Mouse (Mus musculus) left cerebral cortex, postnatal 4 days (tissue): ENCODE measurements around the gene Smarca2. TPM values are rescaled to one million over a fixed set of nuclear protein-coding genes. Genes with fewer than 3 reads are reported as not detected.
"Not testable (repeated sequence)": the region's sequence is repeated elsewhere in the genome, so short reads cannot be mapped to it uniquely, and the experiment has no call there.

ENCODE experiments used
- DNase-seq: peaks from one replicate; pipeline ENCODE4 v3.0.0-alpha.2; 2022
- intact Hi-C: fragments of 180-260 bp; cut with DNase I; formaldehyde crosslinking; loops from one replicate; pipeline ENCODE4 v1.15.1; 2025
- total RNA-seq, 2 experiments: library from RNA; stranded (reverse); gene quantifications; 2 replicates each; pipeline ENCODE4 v1.2.3; 2021

Gene Smarca2
- total RNA-seq, 2 experiments from 2014 or later, result 222 to 231 TPM

GRCm38 (mm10) chr19:26612995-26613394 is 8.1 kb downstream of the Smarca2 start:
- intact Hi-C loops, result no loop called here
- no peak for DNase-seq

- intact Hi-C loops, result no loop called here
Measured at GRCm38 (mm10) chr19:26613665-26614064, 8.8 kb downstream of the Smarca2 start.

GRCm38 (mm10) chr19:26616271-26616670 is 11.4 kb downstream of the Smarca2 start:
- intact Hi-C loops, result no loop called here

More at GRCm38 (mm10) chr19:26613665-26614064, 8.8 kb downstream of the Smarca2 start:
- DNase-seq, result no peak

GRCm38 (mm10) chr19:26617287-26617686 is 12.4 kb downstream of the Smarca2 start:
- intact Hi-C loops, result no loop called here
- DNase-seq, result no peak

More at GRCm38 (mm10) chr19:26616271-26616670, 11.4 kb downstream of the Smarca2 start:
- no peak for DNase-seq

- intact Hi-C loops, result no loop called here
- peak; percentile 43 for DNase-seq
Measured at GRCm38 (mm10) chr19:26630712-26631235, 25.9 kb downstream of the Smarca2 start.

- DNase-seq, result no peak
- intact Hi-C loops, result no loop called here
Measured at GRCm38 (mm10) chr19:26632228-26632627, 27.4 kb downstream of the Smarca2 start.

- intact Hi-C loops, result no loop called here
- no peak for DNase-seq
Measured at GRCm38 (mm10) chr19:26640556-26640955, 35.7 kb downstream of the Smarca2 start.

GRCm38 (mm10) chr19:26641269-26641668 is 36.4 kb downstream of the Smarca2 start:
- DNase-seq, result no peak
- intact Hi-C loops, result no loop called here

GRCm38 (mm10) chr19:26643011-26643410 is 38.2 kb downstream of the Smarca2 start:
- intact Hi-C loops, result no loop called here
- peak; percentile 23 for DNase-seq

GRCm38 (mm10) chr19:26643936-26644335 is 39.1 kb downstream of the Smarca2 start:
- intact Hi-C loops, result no loop called here

GRCm38 (mm10) chr19:26645016-26645415 is 40.2 kb downstream of the Smarca2 start:
- no peak for DNase-seq
- intact Hi-C loops, result no loop called here

More at GRCm38 (mm10) chr19:26643936-26644335, 39.1 kb downstream of the Smarca2 start:
- no peak for DNase-seq

GRCm38 (mm10) chr19:26646128-26646527 is 41.3 kb downstream of the Smarca2 start:
- DNase-seq, result no peak
- intact Hi-C loops, result no loop called here

- intact Hi-C loops, result no loop called here
- no peak for DNase-seq
Measured at GRCm38 (mm10) chr19:26650585-26651273, 45.9 kb downstream of the Smarca2 start.

- DNase-seq, result no peak
- intact Hi-C loops, result no loop called here
Measured at GRCm38 (mm10) chr19:26658324-26658723, 53.5 kb downstream of the Smarca2 start.

- DNase-seq, result no peak
Measured at GRCm38 (mm10) chr19:26659976-26660375, 55.1 kb downstream of the Smarca2 start.

GRCm38 (mm10) chr19:26661198-26661597 is 56.3 kb downstream of the Smarca2 start:
- intact Hi-C loops, result no loop called here
- no peak for DNase-seq

More at GRCm38 (mm10) chr19:26659976-26660375, 55.1 kb downstream of the Smarca2 start:
- intact Hi-C loops, result no loop called here

- DNase-seq, result no peak
- intact Hi-C loops, result no loop called here
Measured at GRCm38 (mm10) chr19:26666303-26666702, 61.5 kb downstream of the Smarca2 start.

- DNase-seq, result no peak
- intact Hi-C loops, result no loop called here
Measured at GRCm38 (mm10) chr19:26670089-26670488, 65.2 kb downstream of the Smarca2 start.

GRCm38 (mm10) chr19:26671413-26671812 is 66.6 kb downstream of the Smarca2 start:
- DNase-seq, intact Hi-C loops: not testable (repeated sequence)

- intact Hi-C loops, result no loop called here
- DNase-seq, result peak; percentile 63
Measured at GRCm38 (mm10) chr19:26675917-26676316, 71.1 kb downstream of the Smarca2 start.

GRCm38 (mm10) chr19:26678543-26678942 is 73.7 kb downstream of the Smarca2 start:
- intact Hi-C loops, result no loop called here
- peak; percentile 17 for DNase-seq

- intact Hi-C loops, result no loop called here
- DNase-seq, result no peak
Measured at GRCm38 (mm10) chr19:26679674-26680073, 74.8 kb downstream of the Smarca2 start.
